Mouse (Mus musculus) left cerebral cortex, postnatal 36 days (tissue): ENCODE data around the gene Gtf2b. TPM values are rescaled to one million over a fixed set of nuclear protein-coding genes. Genes with fewer than 3 reads are reported as not detected.

Experiments
- DNase-seq, 2 experiments: peaks; one replicate each; pipeline ENCODE4 v3.0.0; 2021 to 2022; ENCODE audit warnings: low spot score in 2 of 2, mixed read lengths in 1 of 2
- intact Hi-C: fragments of 180-260 bp; cut with DNase I; formaldehyde crosslinking; loops from one replicate; pipeline ENCODE4 v1.15.1; 2025
- total RNA-seq, 2 experiments: library from RNA; stranded (reverse); gene quantifications; 2 replicates each; pipeline ENCODE4 v1.2.3; 2021

Gene Gtf2b
- total RNA-seq, 2 experiments from 2014 or later = 40.6 to 42.5 TPM

DNA sequence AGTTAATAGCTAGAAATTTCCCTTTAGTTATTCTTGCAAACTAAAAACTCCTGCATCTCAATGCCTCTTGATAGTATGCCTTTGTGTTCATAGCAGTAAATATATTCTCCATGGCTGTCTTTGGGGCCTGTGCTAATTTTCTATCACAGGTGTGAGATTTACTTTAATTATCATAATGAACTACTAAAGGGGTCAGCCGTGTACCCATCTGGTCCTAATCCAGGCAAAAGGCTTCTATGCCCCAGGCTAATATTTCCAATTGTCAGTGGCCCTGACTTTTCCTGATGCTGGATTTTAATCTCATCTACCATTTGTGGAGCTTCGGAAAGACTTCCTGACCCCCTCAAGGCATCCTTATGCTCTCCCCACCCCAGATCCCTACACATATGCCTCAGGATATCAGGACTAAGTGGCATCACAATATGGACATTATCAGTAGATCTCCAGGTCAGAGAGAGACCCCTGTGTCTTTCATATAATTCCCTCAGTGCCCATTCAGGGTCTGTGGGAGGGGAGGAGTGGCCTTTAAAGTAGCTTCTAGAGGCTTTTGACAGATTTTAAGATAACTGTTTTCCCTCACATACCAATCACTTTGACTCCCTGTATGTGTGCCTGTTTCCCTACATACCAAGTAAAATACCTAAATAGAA lies 21.7 kb downstream of the Gtf2b start:
- DNase-seq = no peak
- intact Hi-C loops = no loop called here

DNA sequence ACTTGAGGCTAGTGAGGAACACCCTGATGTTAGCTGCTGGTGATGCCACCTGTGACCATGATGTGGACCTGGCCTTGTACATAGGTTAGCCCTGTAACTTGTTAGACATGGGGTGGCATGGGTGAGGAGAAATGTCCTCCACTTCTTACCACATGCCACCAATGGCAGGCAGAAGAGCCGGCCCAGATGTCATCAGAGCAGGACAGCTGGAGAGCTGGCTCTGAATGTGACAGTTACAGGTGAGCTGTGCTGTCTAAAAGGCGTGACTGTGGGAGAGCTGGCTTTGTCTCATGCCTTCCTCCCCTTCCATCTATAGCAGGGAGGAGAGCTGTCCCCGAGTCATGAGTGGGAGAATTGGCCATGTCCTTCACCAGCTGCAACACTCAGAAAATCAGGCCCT lies 30.7 kb downstream of the Gtf2b start:
- peak; percentile 16 to 24 for DNase-seq
- intact Hi-C loops = no loop called here

DNA sequence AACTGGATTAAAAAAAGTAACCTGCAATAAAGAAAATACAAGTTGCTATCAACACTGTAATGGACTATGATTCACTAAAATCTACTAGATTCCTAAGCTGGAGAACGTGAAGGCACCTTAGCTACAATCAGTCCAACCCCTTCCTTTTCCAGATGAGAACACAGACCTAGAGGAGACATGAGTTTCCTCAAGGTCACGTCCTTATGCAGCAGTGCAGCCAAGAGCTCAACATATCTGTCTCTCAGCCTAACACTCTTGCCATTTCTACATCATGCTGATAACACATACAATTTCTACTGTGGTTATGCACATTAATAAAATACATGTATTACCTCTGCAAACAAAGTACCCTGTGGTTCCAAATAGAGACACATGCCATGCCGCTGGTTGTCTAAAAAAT lies 46.7 kb downstream of the Gtf2b start:
- intact Hi-C loops = no loop called here
- no peak for DNase-seq

DNA sequence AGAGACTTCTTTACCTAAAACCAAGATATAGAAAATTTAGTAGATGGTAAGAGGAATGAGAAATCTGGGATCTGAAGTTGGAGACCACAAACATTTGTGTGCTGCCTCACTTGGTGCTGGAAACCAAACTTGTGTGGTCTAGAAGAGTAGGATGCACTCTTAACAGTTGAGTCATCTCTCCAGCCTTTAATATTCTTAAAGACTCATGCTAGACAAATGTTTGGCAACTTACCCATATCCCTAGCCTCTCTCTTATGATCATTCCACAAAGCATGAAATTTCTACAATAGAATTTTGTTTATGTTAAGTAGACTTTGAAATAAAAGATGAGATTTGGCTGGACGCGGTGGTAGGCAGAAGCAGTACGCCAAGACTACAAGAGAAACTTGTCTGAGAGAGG lies 52.7 kb downstream of the Gtf2b start:
- no peak for DNase-seq
- intact Hi-C loops = no loop called here

DNA sequence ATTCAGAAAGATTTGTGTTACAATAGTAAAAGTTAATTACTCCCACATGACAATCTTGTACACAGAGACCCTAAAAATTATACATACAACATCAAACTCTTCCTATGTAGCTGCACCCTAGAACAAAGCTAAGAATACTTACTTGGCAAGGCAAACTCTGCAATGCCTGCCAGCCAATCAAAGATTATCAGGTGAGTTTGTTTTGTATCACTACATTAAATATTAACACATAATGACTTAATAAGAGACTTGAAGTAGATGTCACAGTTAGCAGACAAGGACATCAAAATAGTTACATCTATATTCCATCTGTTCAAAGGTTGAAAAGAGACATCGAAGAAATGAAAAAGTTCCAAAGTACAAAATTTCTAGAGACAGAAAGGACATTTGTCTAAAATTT lies 58.8 kb downstream of the Gtf2b start:
- intact Hi-C loops = no loop called here
- DNase-seq = no peak

DNA sequence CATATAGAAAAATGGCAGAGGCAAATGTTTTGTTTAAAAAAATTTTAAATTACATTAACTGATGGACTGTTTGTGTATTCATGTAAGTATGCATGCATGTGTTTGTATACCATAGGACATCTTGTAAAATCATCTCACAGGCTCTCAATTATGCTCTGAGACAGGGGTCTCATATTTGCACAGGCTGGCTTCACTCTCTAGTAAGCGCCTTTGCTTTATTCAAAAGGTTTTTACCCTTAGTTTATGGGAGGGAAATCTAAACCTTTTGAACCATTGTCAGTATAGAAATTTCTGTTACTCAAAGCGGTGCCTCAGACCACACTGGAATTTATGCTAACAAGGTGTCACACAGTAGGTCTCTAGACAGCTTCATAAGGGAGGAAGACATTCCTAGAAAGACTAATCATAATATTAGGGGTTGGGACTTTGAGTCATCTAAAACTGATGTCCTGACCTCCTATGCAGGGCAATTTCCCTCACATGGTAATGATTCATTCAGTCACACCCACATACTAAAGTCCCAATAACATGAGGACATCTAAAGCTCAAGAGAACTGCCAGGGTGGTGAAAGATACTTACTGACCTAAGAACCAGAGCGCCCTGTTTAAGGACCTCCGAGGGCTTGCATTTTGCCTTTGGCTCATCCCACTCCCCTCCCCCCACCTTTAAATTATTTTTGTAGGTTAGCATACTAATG lies 61.8 kb downstream of the Gtf2b start:
- no peak for DNase-seq
- intact Hi-C loops = no loop called here

DNA sequence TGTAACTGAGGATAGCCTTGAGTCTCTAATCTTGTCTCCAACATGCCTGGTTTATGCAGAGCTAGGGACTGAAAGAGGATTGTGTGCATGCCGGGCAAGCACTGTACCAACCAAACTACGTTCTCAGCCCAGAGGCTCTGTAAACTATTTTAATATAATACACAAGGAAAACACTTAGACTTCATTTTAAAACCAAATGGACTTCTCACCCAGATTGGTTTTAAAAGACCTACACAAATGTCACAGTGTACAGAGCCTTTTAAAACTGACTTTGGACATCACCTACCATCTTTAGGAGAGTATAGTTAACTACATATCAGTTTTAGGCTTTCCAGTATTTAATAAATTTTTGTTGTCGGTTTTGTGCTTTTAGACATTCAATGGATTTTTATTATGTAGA lies 68.1 kb downstream of the Gtf2b start:
- intact Hi-C loops = no loop called here
- no peak for DNase-seq

Other genes with a start within 250 kb of the Gtf2b start
- gene Gbp7, start 234.7 kb upstream of the Gtf2b start, total RNA-seq = 1 to 10 TPM; 2.5 to 2.7 TPM
- 1 to 10 TPM; 3.5 to 4.1 TPM for gene Gbp3, start 205.0 kb upstream of the Gtf2b start, total RNA-seq
- not detected for gene Gbp2b, start 170.2 kb upstream of the Gtf2b start, total RNA-seq
- gene Gbp2, start 144.4 kb upstream of the Gtf2b start, total RNA-seq = 1 to 10 TPM; 1.3 to 2.0 TPM
- 1 to 10 TPM; 4.0 to 6.8 TPM for gene Kyat3, start 64.0 kb upstream of the Gtf2b start, total RNA-seq
- gene Pkn2, start 117.0 kb downstream of the Gtf2b start, total RNA-seq = 10 to 100 TPM; 31.9 to 35.3 TPM